Mouse (Mus musculus) spleen, postnatal 10 days (tissue): ENCODE measurements around the gene Arfgap2.
"Not testable (repeated sequence)": the region's sequence is repeated elsewhere in the genome, so short reads cannot be mapped to it uniquely, and the experiment has no call there.

Source experiments
- DNase-seq, 2 experiments: peaks; one replicate each; pipeline ENCODE4 v3.0.0; 2021 to 2022; ENCODE audit warnings: low spot score in 2 of 2

Gene Arfgap2

DNA sequence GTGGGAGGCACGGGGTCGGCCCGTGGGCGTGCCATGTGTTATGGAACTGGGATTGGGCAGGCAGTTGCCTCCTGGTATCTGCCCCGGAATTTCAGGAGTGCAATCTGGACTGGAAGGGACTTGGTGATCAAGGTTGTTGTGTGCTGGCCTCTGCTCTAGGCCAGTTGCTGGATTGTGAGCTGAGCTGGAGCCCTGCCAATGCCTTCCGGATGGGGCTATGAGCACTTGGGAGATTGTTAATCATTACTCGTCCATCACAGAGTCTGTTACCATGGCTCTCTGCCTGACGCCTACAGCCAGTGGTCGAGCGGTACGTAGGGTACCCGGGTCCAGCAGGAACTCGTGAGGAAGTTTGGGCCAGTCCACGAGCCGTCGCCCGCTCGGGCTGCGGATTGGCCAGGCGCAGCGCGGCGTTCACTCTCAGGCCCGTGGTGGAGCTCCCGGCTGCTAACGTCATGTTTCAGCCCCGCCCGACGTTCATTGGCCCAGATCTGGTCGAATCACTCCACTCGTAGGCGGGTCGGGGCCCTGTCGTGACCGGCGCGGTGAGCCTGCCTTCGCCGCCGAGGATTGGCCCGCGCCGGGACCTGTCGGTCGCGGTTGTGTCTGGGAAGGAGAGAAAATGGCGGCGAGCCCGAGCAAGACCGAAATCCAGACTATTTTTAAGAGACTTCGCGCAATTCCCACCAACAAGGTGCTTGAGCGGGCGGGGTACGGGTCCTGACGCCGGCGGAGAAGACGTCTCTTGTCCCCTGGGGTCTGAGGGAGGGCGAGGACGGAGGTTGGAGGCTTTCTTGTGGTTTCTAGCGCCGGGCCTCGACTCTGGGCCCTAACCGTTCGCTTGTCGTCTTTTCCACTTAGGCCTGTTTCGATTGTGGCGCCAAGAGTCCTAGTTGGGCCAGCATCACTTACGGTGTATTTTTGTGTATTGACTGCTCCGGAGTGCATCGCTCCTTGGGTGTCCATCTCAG lies at the start of gene Arfgap2:
TSS of gene Arfgap2 (plus strand) at position 264 of the 971 bp plus-strand sequence.
- DNase-seq, result peak; percentile 86 to 96

DNA sequence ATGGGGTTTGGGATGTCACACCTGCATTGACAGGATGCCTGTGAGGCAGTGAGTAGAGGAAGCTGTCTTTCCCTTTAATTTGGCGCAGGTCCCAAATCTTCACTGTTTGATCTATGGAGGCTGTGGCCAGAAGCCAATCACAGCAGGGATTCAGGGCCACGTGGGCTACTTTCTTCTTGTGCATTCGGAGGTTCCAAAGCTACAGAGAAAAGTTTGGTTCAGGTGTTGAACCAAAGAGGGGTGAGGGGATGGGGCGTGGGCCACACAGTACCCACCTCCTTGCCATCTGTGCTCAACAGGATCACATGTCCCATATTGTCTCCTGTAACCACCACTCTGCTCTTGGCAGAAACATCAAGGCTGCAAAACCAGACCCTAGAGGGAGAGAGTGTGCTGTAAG lies 47.7 kb upstream of the Arfgap2 start:
- no peak for DNase-seq

DNA sequence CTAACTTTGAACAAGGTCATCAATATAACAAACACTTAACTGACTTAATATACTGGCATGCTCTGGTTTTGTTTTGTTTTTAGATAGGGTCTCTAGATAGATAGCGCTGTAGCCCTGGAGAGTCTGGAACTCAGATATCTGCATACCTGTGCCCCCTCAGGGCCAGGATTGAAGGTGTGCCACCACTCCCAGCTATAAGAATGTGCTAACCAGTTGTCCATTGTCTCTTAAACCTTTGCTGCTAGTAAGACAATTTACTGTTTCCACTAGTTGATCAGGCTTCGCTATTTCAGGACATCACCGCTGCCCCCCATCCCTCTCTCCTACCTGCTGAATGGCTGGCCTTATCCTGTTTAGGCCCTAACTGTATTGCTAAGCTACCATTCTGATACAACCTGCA lies 44.3 kb upstream of the Arfgap2 start:
- no peak for DNase-seq

DNA sequence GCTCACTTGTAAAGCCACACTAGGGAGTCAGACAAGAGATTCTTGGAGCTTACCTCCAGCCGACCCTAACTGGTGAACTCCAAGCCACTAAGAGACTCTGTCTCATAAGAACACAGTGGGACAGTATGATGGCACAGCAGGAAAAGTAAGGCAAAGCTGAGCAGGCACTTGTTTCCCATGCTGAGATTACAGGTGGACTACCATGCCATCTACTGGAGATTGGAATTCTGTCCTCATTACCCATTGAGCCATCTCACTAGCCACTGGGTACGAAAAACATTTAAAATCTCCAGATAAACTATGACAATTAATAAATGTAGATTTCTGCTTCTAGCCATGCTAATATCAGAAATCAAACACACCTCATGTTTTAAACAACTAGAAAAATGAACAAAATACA lies 41.2 kb upstream of the Arfgap2 start:
- no peak for DNase-seq

DNA sequence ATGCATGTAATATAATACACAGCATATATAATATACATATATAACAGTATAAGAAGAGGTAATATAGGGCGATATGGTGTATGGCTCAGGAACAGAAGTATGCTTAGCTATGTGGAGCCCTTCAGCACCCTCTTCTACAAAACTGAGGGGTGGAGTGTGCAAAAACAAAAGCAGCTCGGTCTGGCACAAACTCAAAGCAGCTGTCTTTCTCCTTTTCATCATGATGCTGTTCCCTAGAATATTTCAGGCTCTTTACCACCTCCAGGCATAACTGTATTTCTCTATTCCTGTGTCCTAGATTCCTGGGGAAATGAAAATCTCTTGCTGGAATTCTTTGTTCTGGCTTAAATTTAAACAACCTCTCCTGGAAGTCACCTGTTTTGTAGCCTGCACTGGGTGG lies 35.0 kb upstream of the Arfgap2 start:
- no peak for DNase-seq

DNA sequence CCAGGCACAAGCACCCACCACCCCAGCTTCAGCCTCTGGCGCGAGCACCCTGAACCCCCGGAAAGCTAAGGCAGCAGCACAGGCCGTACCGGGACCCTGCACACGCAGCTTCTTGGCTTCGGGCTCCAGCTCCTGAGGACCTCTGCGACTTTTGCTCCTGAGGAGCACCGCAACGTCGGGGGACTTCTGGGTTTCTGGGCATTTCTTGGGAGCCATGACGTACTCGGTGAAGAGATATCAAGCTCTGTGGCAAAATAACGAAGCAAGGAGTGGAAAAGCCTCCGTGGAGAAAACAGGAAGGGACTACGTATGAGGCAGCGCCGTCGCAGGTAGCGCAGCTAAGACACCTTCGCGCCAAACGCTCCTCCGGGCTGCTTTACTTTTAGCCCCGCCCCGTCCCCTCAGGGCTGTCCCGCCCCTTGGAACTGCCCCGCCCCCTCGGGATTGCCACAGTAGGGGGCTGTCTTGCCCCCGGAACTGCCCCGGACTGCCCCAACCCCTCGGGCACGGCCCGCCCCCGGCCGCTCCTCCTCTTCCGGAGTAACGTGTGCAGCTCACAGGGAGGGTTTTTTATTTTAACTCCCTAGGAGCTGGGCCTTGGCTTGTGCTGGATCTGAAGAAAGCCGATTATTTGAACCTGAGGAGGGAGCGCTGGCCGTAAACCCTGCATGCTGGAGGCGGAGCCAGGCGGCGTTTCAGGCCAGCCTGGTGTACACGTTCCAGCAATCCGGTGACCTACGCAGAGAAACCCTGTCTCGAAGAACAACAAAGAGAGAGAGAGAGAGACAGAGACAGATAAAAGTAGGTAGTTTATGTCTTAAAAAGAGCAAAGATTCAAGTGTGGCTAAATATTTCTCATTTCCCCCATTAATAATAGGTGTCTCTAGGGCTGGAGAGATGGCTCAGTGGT lies 27.9 kb upstream of the Arfgap2 start, which contains the start of gene Ddb2:
TSS of gene Ddb2 (minus strand) at position 382 of the 910 bp plus-strand sequence.
- peak; percentile 79 to 96 for DNase-seq

DNA sequence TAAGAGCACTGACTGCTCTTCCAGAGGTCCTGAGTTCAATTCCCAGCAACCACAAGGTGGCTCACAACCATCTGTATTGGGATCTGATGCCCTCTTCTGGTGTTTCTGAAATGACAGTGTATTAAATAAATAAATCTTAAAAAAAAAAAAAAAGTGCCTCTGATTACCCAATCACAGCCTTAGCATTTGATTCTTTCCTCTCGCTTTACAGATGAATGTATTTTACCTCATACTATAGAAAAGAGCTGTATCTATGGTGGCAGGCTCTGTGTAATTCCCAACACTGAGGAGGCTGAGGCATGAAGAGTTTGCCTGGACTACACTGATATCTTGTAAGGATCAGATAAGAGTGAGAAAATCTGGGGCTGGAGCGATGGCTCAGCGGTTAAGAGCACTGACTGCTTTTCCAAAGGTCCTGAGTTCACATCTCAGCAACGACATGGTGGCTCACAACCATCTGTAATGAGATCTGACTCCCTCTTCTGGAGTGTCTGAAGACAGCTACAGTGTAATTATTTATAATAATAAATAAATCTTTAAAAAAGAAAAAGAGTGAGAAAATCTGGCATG lies 27.2 kb upstream of the Arfgap2 start:
- not testable (repeated sequence) for DNase-seq

DNA sequence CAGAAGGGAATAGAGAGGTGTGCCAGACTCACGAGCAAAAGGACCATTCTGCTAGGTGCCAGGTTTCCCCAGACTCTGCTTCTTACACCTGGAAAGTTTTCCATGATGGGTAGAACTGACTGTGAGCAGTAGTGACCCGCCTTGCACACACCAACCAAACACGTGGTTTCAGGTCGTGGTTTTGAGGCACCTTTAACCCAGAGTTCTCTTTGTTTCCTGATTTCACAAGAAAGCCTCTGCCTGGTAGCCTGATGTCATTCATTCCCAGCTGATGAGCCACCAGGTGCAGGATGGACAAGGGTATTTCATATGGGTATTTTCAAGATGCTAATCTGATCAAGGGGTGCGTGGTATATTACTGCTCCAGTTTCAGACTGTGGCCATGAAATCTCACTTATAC lies 22.2 kb upstream of the Arfgap2 start:
- no peak for DNase-seq

DNA sequence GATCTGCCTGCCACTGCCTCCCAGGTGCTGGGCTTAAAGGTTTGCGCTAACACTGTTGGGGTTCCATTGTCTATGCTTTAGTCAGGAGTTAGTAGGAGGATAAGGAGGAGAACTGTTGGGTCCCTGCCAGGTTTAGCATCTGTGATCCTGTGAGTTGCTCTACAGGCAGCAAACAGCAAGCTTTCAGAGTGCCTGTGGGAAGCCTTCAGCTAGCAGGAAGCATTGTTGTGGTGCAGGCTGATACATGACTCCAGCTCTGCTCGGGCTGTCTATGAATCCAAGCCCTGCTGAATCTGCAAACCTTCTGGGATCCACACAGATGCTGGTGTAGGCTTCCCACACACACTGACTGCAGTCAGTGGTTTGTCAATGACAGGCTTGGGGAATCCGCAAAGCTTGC lies 21.4 kb upstream of the Arfgap2 start:
- DNase-seq, result no peak

DNA sequence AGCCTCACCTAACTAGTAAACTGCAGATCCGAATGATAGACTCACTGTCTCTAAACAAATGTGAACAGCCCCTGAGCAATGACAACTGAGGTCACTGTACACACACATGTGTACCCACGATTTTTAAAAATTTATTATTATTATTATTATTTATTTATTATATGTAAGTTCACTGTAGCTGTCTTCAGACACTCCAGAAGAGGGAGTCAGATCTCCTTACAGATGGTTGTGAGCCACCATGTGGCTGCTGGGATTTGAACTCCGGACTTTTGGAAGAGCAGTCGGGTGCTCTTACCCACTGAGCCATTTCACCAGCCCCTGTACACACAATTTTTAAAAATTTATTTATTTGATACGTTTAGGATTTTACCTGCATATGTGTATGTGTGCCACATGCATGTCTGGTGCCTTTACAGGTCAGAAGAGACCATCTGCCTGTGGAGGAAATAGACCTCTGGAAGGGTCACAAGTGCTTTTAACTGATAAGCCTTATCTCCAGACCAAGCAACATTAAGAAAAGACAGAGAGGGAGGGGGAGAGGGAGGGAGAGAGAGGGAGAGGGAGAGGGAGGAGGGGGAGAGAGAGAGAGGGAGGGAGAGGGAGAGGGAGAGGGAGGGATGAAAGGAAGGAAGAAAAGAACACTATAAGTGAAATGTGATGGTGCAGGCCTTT lies 20.1 kb upstream of the Arfgap2 start:
- no peak for DNase-seq

DNA sequence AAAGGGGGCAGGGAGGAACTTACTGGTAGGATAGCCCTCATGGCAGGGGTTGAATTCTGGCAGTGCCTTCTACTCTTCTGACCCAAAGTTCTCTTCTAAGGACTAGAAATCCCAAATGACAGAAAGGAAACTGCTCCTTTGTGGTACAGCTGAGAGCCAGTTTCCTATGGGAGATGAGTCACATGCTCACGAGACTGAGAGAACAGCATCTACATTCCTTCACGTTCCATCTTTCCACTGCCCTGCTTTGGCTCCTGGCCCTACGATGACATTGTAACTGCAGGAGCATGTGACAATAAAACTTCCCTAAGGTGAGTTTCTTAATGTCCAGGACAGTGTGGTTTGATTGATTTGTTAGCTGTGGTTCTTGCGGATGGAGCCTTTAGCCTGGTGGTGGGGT lies 16.4 kb upstream of the Arfgap2 start:
- no peak for DNase-seq

DNA sequence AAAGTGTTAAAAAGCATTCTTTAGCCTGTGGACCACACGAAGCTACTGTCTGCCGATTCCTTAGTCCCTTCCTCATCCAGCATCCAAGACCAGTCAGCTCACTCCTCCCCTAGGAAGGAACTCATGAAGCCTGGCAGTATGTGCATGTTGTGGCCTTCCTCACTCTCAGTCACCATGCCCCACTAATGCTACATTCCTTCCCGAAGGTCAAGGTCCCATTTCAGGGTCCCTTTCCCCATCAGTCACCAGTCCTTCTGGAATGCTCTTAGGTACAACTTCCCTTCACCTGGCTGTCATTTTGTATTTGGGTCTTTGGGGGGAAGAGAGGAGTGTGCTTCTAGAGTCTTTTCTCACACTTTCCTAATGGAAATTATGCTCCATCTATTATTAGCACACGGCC lies 12.8 kb upstream of the Arfgap2 start:
- DNase-seq, result no peak

DNA sequence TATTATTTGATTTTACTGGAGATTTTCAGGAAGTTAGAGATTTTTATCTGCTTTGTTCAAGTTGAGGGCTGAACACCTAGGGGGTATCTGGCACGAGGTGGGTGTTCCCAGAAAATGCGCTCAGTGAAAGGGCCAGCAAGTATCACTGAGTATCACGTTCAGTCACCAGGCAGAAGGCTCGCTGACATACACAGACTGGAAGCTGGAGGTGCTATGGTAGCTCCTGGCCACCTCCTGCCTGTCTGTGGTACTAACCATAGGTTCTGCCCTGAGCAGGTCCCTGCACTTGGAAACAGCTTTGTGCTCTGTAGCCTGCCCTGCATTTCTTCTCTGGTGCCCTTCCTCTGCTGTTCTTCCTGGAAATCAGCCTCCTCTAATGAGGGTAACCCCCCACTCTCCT lies 12.3 kb upstream of the Arfgap2 start:
- DNase-seq, result no peak

DNA sequence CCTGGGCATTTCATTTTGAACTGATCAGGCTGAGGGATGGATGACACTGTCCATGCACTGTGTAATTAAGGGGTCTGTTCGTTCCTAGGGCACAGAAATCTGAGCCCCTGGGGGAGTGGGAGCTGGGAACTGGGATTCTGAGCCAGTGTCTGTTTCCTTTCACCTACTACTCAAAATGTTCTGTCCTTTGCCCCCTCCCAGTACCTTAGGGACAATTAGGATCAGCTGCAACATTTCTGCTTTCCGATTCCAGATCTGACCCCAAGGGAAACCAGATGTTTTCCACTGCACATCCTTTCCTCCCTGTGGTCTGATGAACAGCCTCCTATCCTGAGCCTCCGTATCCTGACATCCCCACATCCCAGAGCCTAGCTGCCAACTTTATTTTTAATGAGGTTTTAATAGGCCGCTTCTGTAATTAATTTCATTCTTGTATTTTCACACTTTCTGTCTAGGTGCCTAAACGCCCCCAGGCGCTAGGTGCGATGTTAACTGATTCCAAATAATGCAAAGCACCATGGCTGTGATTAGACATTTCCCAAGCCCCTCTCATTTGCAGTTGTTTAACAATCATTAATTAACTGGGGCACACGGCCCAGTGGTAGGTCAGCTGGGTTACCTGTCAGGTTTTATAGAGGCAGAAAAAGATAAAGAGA lies 9.9 kb upstream of the Arfgap2 start:
- no peak for DNase-seq

DNA sequence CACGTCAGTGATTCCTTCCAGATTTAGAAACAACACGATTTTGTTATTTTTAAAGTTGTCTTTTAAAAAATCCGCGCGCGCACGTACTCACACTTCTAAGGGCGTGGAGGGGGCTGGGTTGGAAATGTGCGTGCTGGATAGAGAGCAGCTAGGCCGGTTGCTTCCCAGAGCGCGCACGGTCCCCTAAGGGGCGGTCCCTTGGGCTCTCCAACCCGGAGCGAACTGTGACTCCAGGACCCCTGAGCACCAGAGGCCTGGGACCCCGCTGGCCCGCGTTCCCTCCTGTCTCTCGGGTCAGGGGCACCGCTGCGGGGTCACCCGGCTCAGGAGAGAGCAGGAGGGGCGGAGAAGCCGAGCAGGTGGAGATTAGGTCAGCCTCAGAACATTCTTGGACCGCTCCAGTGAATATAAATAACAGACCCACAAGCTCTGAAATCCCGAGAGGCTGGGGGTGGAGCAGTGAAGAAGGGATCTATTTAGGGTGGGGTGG lies 9.1 kb upstream of the Arfgap2 start, which contains the start of gene Pacsin3:
TSS of gene Pacsin3 (plus strand) at position 294 of the 490 bp plus-strand sequence.
- DNase-seq, result no peak

DNA sequence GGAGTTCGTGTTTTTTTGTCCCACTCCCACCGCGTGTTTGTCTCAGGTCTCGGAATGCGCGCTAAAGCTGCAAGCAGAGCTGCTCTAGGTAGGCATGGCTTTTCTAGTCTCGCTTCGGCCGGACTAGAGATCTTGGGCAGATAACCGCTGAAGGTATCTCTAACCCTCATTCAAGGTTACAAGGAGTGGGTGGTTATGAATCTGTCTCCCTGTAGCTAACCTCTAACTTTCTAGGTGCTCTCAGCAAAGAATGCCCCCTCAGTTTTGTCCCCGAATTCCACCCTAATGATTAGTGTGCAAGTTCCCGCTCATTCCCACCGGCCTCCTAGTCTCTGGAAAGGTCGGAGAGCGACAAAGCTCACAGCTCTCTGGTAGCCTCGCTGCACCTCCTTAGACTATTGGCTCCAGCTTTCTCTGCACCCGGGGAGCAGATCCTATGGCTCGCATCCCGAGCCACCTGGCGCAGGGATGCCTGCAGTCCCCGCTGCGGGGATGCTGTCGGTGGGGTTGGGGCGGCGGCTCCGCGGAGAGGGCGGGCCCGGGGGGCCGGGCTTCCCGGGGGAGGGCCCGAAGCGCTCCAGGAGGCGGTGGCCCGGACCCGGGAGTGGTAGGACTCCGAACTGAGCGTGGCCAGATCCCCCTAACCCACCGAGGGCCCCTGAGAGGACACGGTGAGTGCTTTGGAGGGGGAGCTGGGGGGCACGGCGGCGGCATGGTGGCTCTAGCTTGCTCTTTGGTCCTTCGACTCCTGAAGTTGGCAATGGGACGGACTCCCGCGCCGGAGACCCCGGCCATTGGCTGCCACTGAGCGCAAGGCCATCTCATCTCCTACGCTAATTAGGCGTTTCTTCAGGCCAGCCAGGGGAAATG lies 8.3 kb upstream of the Arfgap2 start:
- no peak for DNase-seq

DNA sequence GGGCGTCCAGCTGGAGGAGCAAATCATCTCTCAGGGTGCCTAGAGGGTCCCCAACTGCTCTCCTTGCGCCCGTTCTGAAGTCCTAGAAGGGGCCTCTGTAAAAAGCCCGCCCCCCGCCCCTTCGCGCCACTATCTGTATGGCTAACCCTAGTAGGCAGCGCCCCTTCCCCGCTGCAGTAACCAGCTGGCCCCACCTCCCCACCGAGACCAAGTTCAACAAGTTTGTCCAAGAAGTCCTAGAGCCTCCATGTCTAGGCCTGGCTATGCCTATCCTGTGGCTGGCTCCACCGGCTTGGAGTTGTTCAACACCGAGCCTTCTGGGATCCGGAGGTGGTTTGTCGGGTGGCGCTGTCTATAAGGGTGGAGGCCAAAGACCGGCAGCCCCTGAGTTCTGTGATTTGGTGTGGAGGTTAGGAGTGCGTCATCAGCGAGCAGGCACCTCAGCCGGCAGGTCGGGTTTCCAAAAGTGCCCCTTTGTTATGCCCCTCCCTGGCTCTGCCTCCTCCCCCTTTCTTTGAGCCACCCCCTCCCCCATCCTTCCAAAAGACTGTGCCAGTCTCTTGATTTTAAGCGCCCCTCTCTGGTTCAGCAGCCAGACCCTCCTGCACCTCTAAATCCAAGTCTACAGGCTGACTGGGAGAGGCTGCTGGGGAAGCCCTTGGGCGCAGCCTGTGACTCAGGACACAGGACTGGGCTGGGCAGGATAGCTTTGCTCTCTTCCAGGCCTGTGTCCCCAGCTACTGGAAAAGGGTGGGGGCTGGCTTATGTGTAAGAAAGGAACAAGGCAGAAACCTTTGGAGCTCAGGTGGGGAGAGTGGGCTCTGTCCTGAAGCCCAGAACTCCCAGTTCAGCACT lies 7.4 kb upstream of the Arfgap2 start:
- DNase-seq, result no peak

DNA sequence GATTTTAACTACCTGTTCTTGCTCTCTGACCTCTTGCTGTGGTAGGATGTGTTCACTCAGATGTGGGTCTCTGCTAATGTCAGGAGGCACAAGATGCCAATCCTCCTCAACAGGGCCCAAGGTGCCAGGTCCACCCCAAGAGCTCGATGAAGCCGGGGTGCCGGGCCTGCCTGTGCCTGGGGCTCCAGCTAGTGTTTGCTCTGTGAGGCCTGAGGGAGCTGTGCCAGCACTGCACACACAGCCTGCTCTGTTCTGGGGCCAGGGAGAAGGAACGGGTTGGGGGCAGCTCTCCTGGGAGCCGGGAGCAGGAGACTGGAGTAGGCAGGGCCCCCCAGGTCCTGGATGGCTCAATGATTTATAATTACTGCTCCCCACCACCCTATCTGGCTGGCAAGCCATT lies 6.7 kb upstream of the Arfgap2 start:
- no peak for DNase-seq

DNA sequence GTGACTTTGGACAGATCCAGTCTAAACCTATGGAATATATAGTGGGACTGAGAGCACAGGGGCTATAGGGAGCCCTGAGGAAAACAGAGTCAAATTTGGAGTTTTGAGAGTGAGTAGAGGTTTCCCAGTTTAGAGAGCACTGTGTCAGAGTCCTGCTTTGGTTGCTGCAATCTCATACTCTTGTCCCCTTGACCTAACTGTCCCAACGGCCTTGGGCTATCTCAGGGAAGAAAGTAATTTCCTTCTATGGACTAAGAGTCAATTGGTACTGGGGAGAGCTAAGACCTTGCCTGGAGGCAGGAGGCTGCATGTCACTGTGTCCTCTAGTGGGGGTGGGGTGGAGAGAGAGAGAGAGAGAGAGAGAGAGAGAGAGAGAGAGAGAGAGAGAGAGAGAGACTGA lies 5.9 kb upstream of the Arfgap2 start:
- no peak for DNase-seq
